Mouse (Mus musculus): ENCODE data around the gene Mical2. TPM values are rescaled to one million over a fixed set of nuclear protein-coding genes. Genes with fewer than 3 reads are reported as not detected.
A peak's percentile ranks its signal among the peaks of the same experiment; 100 is the strongest.

Mical2 gene
- polyA plus RNA-seq, 1 experiment, result 173 TPM

DNA sequence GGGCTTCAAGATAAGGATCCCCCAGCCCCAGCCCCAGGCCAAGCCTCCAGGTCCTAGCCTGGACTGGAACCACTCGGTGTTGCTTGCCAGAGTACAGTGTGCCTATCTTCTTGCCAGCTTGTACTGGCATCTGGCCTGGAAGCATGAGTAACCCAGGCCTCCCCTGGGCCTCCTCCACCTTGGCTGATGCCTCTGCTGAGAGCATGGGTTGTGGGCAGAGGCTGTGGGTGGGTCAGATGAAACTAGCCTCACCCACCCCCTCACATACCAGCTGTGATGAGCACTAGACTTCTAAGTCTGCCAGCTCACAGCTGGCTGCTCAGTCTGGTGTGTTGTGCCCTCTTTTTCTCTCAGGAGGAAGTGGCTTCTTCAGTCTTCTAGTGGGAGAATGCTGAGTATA is 90.6 kb downstream of the Mical2 start:
- Histone ChIP-seq H3K27me3 (ENCODE audit: control insufficient read depth, insufficient read depth, low read length) (no peaks in the 10 kb centered on the region), H3K4me1 (ENCODE audit: control insufficient read depth, insufficient read depth, low read length) (peaks cover 33% of the 10 kb centered on the region), H3K27ac (ENCODE audit: insufficient read depth, low read length) (peak overlapping the region; percentile 10; the same call in 1 of the 2 replicates), H3K4me3 (replicated peaks; ENCODE audit: insufficient read depth, low read depth, low read length) (no peak overlapping the region)
- 0% methylated on average over 1 of the region's 1 CpGs for WGBS
- no peak for TF ChIP-seq POLR2A (IDR thresholded peaks at IDR 0.05; ENCODE audit: borderline replicate concordance, insufficient read depth, low read length)
- TF ChIP-seq CTCF (IDR thresholded peaks at IDR 0.05; ENCODE audit: borderline replicate concordance, insufficient read depth, low read depth, low read length), result no peak
- peak; percentile 63 to 81 for DNase-seq

DNA sequence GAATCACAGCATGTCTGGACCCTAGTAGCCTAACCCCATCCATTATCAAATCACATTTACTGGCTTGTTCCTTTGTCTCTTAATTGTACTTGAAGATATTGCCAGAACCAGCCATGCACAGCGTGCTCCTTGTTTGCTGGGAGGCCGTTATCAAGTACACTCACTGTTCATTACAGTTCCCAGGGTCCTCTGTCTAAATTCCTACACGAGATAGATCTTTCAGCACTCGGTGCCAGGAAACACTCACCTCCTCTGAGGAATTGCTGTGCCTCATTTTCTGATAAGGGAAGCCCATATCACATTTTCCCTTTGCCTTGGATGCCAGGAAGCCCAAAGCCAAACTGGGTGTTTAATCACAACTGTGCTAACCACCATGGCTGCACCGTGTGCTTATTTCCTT is 91.8 kb downstream of the Mical2 start:
- DNase-seq, result no peak
- Histone ChIP-seq H3K27ac (ENCODE audit: insufficient read depth, low read length) (no peak overlapping the region), H3K4me1 (ENCODE audit: control insufficient read depth, insufficient read depth, low read length) (peaks cover 33% of the 10 kb centered on the region), H3K27me3 (ENCODE audit: control insufficient read depth, insufficient read depth, low read length) (no peaks in the 10 kb centered on the region), H3K4me3 (replicated peaks; ENCODE audit: insufficient read depth, low read depth, low read length) (no peak overlapping the region)
- TF ChIP-seq CTCF (IDR thresholded peaks at IDR 0.05; ENCODE audit: borderline replicate concordance, insufficient read depth, low read depth, low read length) (no peak), POLR2A (IDR thresholded peaks at IDR 0.05; ENCODE audit: borderline replicate concordance, insufficient read depth, low read length) (no peak)
- 66% methylated on average over 5 of the region's 5 CpGs for WGBS

- Histone ChIP-seq H3K27me3 (ENCODE audit: control insufficient read depth, insufficient read depth, low read length) (no peaks in the 10 kb centered on the region), H3K4me1 (ENCODE audit: control insufficient read depth, insufficient read depth, low read length) (peaks cover 33% of the 10 kb centered on the region), H3K4me3 (replicated peaks; ENCODE audit: insufficient read depth, low read depth, low read length) (no peak overlapping the region), H3K27ac (ENCODE audit: insufficient read depth, low read length) (0 out of 2 replicates have a peak overlapping the region, but pooled peaks have one; percentile 4)
- no peak for TF ChIP-seq CTCF (IDR thresholded peaks at IDR 0.05; ENCODE audit: borderline replicate concordance, insufficient read depth, low read depth, low read length)
- WGBS, result 29% methylated on average over 11 of the region's 11 CpGs
- no peak for DNase-seq
Measured at GRCm38 (mm10) chr7:112318306-112318705, 92.7 kb downstream of the Mical2 start.

DNA sequence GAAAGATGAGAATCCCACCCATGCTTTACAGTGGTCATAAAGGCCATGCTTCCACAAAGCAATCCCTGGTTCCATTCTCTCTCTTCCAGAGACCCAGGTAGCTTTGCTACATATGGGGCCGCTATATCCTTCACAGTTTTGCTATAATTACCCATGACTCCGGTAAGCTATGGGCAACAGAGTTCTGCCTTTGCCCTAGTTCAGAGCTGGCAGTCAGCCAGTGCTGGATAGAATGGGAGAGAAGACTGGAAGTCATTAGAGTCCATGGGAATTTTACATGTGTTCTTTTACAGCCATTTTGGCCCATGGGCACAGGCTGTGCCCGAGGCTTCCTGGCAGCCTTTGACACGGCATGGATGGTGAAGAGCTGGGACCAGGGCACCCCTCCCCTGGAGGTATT is 93.8 kb downstream of the Mical2 start:
- TF ChIP-seq CTCF (IDR thresholded peaks at IDR 0.05; ENCODE audit: borderline replicate concordance, insufficient read depth, low read depth, low read length), result no peak
- DNase-seq, result peak; percentile 70 to 71
- WGBS, result 13% methylated on average over 4 of the region's 4 CpGs
- no peaks in the 10 kb centered on the region for H3K27me3 ChIP-seq (ENCODE audit: control insufficient read depth, insufficient read depth, low read length)
- no peak overlapping the region for H3K4me3 ChIP-seq (replicated peaks; ENCODE audit: insufficient read depth, low read depth, low read length)
- peaks cover 33% of the 10 kb centered on the region for H3K4me1 ChIP-seq (ENCODE audit: control insufficient read depth, insufficient read depth, low read length)
- peak overlapping the region; percentile 63 for H3K27ac ChIP-seq (ENCODE audit: insufficient read depth, low read length)

- H3K4me1 ChIP-seq (ENCODE audit: control insufficient read depth, insufficient read depth, low read length), result peaks cover 33% of the 10 kb centered on the region
- DNase-seq, result peak; percentile 54 to 67
- no peak overlapping the region for H3K4me3 ChIP-seq (replicated peaks; ENCODE audit: insufficient read depth, low read depth, low read length)
- TF ChIP-seq POLR2A (IDR thresholded peaks at IDR 0.05; ENCODE audit: borderline replicate concordance, insufficient read depth, low read length) (no peak), CTCF (IDR thresholded peaks at IDR 0.05; ENCODE audit: borderline replicate concordance, insufficient read depth, low read depth, low read length) (no peak)
- H3K27me3 ChIP-seq (ENCODE audit: control insufficient read depth, insufficient read depth, low read length), result no peaks in the 10 kb centered on the region
- peak overlapping the region; percentile 63; the same call in 1 of the 2 replicates for H3K27ac ChIP-seq (ENCODE audit: insufficient read depth, low read length)
- 95% methylated on average over 3 of the region's 3 CpGs for WGBS
Measured at GRCm38 (mm10) chr7:112320052-112320730, 94.5 kb downstream of the Mical2 start.

- Histone ChIP-seq H3K27ac (ENCODE audit: insufficient read depth, low read length) (no peak overlapping the region), H3K4me3 (replicated peaks; ENCODE audit: insufficient read depth, low read depth, low read length) (no peak overlapping the region), H3K4me1 (ENCODE audit: control insufficient read depth, insufficient read depth, low read length) (peaks cover 19% of the 10 kb centered on the region), H3K27me3 (ENCODE audit: control insufficient read depth, insufficient read depth, low read length) (no peaks in the 10 kb centered on the region)
- DNase-seq, result no peak
- WGBS, result 90% methylated on average over 9 of the region's 9 CpGs
- TF ChIP-seq CTCF (IDR thresholded peaks at IDR 0.05; ENCODE audit: borderline replicate concordance, insufficient read depth, low read depth, low read length), result no peak
- TF ChIP-seq POLR2A (IDR thresholded peaks at IDR 0.05; ENCODE audit: borderline replicate concordance, insufficient read depth, low read length), result no peak
Measured at GRCm38 (mm10) chr7:112321798-112322794, 96.4 kb downstream of the Mical2 start.

DNA sequence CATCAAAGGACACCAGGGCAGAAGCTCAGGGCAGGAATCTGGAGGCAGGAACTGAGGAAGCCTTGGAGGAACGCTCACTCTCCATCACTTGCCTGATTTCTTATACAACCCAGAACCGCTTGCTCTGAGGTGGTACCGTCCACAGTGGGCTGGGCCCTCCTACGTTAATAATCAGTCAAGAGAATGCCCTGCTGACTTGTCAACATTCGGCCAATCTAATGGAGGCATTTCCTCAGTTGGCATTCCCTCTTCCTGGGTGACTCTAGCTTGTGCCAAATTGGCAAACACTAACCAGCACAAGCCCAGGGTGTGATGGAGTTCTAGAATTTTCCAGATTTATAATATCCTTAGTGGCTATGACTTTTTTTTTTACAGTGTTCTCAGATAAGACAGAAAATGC is 98.9 kb downstream of the Mical2 start:
- H3K4me3 ChIP-seq (replicated peaks; ENCODE audit: insufficient read depth, low read depth, low read length), result no peak overlapping the region
- H3K27me3 ChIP-seq (ENCODE audit: control insufficient read depth, insufficient read depth, low read length), result no peaks in the 10 kb centered on the region
- TF ChIP-seq CTCF (IDR thresholded peaks at IDR 0.05; ENCODE audit: borderline replicate concordance, insufficient read depth, low read depth, low read length), result no peak
- no peak for TF ChIP-seq POLR2A (IDR thresholded peaks at IDR 0.05; ENCODE audit: borderline replicate concordance, insufficient read depth, low read length)
- H3K4me1 ChIP-seq (ENCODE audit: control insufficient read depth, insufficient read depth, low read length), result peaks cover 7% of the 10 kb centered on the region
- WGBS, result 67% methylated on average over 5 of the region's 5 CpGs
- H3K27ac ChIP-seq (ENCODE audit: insufficient read depth, low read length), result no peak overlapping the region
- no peak for DNase-seq
